Mouse (Mus musculus): ENCODE data around the gene Top2b.

The Top2b gene

DNA sequence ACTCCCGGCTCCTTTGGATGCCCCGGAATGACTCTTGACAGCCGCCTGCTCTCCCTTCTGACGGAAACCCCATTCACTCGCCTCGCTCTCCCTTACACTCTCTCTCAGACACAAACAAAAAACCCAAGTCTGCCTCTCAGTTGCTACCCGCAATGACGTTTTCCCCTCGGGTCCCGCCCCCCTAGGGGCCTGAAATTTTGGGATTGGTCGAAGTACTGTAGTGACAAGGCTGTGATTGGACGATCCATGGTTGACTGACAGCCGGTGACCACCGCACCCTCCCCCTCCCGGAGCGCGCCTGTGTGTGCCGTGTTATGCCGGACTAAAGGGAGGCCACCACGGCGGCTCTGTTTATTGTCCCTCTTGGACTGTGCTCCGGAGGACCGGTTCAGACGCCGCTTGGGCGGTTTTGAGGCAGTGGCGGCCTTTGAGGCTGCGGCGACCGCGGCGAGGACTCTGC lies at the start of gene Top2b:
Top2b (plus strand) TSS at position 302 of the 460 bp plus-strand sequence.
- ATAC-seq (ENCODE audit: low TSS enrichment): peak; percentile 95

DNA sequence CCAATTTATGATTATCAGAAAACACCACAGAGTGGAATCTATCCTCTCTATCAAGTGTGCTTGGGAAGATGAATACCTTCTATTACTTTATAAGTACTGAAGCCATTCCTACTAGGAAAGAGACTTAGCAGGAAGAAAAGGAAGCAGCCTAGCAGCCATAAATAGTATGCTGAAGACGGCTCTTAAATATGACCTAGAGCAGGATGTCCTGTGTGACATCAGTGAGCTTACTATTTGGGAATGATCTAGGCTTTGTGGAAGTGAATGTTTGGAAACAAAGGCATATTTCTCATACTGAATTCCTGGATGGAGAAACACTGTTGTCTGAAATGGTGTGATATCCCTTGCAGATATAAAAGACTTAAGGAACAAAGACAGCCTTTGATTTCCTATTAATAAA lies 48.3 kb upstream of the Top2b start:
- no peak for ATAC-seq (ENCODE audit: low TSS enrichment)

- no peak for ATAC-seq (ENCODE audit: low TSS enrichment)
Observed at GRCm38 (mm10) chr14:16319818-16320217, 45.2 kb upstream of the Top2b start.

DNA sequence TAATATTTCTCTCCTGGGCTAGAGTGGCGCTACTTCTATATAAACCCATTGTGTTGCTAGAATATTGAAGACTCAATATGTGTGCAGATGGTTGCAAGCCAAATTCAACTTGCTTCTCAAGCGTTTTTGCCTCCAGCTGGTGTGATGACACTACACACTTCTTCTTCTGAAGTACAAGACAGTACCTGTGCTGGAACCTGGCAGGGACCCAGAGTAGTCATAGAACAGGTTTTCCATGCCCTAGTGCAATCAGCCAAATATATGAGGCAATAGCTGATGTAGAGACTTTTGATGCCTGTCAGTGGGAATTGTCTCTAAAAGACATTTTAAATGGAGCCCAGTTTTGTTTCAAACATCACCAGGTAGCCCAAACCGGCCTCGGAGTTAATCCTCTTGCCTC lies 40.6 kb upstream of the Top2b start:
- no peak for ATAC-seq (ENCODE audit: low TSS enrichment)

- no peak for ATAC-seq (ENCODE audit: low TSS enrichment)
Observed at GRCm38 (mm10) chr14:16325208-16325607, 39.8 kb upstream of the Top2b start.

GRCm38 (mm10) chr14:16328531-16328930 lies 36.4 kb upstream of the Top2b start:
- ATAC-seq (ENCODE audit: low TSS enrichment): peak; percentile 74

- ATAC-seq (ENCODE audit: low TSS enrichment): no peak
Observed at GRCm38 (mm10) chr14:16328959-16329480, 36.0 kb upstream of the Top2b start.

- no peak for ATAC-seq (ENCODE audit: low TSS enrichment)
Observed at GRCm38 (mm10) chr14:16329756-16330155, 35.2 kb upstream of the Top2b start.

DNA sequence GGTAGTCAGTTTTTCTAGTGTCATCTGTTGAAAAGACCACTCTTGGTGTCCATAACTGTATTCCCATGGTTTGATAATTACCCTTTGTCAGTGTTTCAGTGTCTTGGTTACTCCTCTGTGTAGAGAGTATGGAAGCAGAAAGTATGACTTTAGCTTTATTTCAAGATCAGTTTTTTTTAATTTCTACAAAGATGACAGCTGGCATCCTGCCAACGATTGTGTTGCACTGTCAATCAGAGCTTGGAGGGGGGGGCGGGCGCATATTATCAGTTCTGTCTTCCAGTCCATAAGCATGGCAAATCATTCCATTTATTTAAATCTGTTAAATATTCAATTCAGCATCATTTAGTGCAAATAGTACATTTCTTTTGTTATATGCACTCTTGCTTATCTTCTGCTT lies 30.7 kb upstream of the Top2b start:
- ATAC-seq (ENCODE audit: low TSS enrichment): no peak

- ATAC-seq (ENCODE audit: low TSS enrichment): no peak
Observed at GRCm38 (mm10) chr14:16335835-16336417, 29.1 kb upstream of the Top2b start.

DNA sequence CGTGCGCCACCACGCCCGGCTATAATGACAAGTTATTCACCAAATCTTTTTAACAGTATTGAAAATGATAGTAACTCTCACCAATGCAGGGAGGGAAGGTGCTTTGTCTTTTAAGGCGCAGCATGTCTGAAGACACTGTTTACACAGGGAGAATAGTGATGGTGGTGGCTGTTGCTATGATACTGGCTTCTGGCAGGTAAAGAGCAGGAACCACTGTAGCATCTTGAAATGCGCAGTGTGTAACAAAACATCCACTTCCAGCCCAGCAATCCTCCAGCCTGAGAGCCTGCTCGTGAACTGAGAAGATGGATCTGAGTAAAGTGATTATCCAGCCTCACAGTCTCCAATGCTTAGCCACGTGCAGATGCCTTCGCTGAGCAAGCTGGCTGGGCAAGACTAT lies 17.5 kb upstream of the Top2b start:
- ATAC-seq (ENCODE audit: low TSS enrichment): no peak

GRCm38 (mm10) chr14:16359704-16360103 lies 5.3 kb upstream of the Top2b start:
- no peak for ATAC-seq (ENCODE audit: low TSS enrichment)

DNA sequence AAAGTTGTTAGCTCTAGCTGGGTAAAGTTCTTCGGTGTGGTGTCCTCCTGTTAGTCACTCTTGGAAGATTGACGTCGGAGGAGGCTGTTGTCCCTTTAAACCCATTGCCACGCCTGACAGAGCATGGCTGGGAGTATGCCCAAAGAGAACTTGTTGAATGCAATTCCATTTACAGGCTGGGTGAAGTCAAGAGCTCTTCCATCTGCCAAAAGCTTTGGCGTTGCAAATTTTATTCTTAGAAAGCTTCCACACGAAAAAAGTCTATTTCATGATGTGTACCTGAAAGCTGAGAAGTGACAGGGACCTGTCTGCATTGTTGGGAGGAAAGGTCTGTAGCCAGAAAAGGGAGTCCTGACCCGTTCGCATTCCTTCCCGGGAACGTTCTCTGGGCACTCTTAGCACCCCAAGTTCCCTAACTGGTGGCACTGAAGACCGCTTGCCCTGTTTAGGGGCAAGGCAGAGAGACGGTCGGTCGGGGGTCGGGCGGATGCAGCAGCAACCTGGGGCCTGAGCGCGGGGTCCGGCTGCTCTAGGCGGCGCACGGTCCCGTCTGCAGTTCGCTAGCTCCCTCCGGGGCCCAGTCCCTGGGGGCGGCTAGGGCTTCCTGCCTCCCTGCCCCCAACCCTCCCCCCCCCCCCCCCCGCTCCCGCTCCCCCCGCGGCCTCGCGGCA lies 683 bp upstream of the Top2b start:
- peak; percentile 33 for ATAC-seq (ENCODE audit: low TSS enrichment)

GRCm38 (mm10) chr14:16365362-16366173 lies 589 bp downstream of the Top2b start:
- peak; percentile 60 for ATAC-seq (ENCODE audit: low TSS enrichment)

- ATAC-seq (ENCODE audit: low TSS enrichment): no peak
Observed at GRCm38 (mm10) chr14:16366174-16366889, 1.4 kb downstream of the Top2b start.

DNA sequence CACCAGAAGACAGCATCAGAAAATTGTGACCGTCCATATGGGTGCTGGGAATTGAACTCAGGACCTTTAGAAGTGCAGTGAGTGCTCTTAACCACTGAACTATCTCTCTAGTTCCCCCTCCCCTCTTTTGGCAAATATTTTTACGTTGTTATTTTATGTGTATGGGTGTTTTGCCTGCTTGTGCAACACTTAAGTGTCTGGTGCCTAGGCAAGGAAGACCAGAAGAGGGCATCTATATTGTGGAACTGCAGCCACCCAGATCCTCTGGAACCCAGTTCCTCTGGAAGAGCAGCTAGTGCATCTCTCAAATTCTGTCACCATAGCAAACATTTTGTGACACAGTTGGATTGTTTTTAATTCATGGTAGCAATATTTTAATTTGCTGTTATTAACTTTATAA lies 2.0 kb downstream of the Top2b start:
- ATAC-seq (ENCODE audit: low TSS enrichment): no peak

DNA sequence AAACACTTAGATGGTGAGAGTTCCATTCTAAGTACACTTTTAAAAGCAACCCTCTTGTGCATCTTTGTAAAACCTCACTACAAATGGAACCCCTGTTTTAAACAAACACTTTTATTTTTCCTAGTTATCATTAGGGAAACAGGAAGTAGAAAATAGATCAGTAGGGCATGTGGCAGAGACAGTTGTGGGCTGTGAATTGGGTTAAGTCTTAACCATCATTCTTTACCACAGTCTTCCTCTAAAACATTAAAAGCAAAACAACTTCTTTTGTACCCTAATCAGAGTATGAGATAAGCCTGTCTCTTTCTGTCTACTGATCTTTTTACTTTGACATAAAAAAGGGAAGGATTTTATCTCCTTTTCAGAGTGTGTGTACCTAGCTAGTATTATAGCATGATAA lies 7.8 kb downstream of the Top2b start:
- no peak for ATAC-seq (ENCODE audit: low TSS enrichment)

GRCm38 (mm10) chr14:16373190-16373589 lies 8.2 kb downstream of the Top2b start:
- ATAC-seq (ENCODE audit: low TSS enrichment): no peak

- ATAC-seq (ENCODE audit: low TSS enrichment): peak; percentile 92
Observed at GRCm38 (mm10) chr14:16379917-16380570, 15.1 kb downstream of the Top2b start.

GRCm38 (mm10) chr14:16384783-16385182 lies 19.8 kb downstream of the Top2b start:
- ATAC-seq (ENCODE audit: low TSS enrichment): no peak

GRCm38 (mm10) chr14:16405187-16405586 lies 40.2 kb downstream of the Top2b start:
- no peak for ATAC-seq (ENCODE audit: low TSS enrichment)
